Comparison of ENCODE assay signal across 28 mouse cellular contexts in genomic region chr15:6562629-6563028, GRCm38 (mm10).
"Had no signal": no experiment of that assay in that cellular context is flagged by ENCODE, and none has a peak within 500 bp of the region (broad histone marks: within the 10 kb centered on the region; RNA-seq: fewer than 3 reads in every experiment).

No protein-coding gene starts in this region.

- H3K9me3 ChIP-seq: heart, embryonic 10.5 days; heart, embryonic 13.5 days; heart, embryonic 15.5 days; hindbrain, embryonic 10.5 days; hindbrain, embryonic 12.5 days; hindbrain, embryonic 13.5 days; hindbrain, embryonic 15.5 days; intestine, embryonic 15.5 days; kidney, embryonic 15.5 days had no signal

- H3K27me3 ChIP-seq: heart, embryonic 12.5 days; heart, embryonic 13.5 days; heart, embryonic 15.5 days; hindbrain, embryonic 12.5 days; hindbrain, embryonic 13.5 days; hindbrain, embryonic 15.5 days; intestine, embryonic 15.5 days; kidney, embryonic 15.5 days had no signal

- H3K36me3 ChIP-seq: heart, embryonic 10.5 days; heart, embryonic 12.5 days; heart, embryonic 13.5 days; heart, embryonic 15.5 days; hindbrain, embryonic 10.5 days; hindbrain, embryonic 12.5 days; hindbrain, embryonic 13.5 days; hindbrain, embryonic 15.5 days; intestine, embryonic 15.5 days; kidney, embryonic 15.5 days had no signal

- H3K4me3 ChIP-seq: heart, embryonic 10.5 days; heart, embryonic 12.5 days; heart, embryonic 13.5 days; heart, embryonic 15.5 days; hindbrain, embryonic 10.5 days; hindbrain, embryonic 12.5 days; hindbrain, embryonic 13.5 days; hindbrain, embryonic 15.5 days; intestine, embryonic 15.5 days; kidney, embryonic 15.5 days; layer of hippocampus, adult 2 months; left cerebral cortex, adult 2 months had no signal

- H3K27ac ChIP-seq: heart, embryonic 10.5 days; heart, embryonic 13.5 days; heart, embryonic 15.5 days; hindbrain, embryonic 10.5 days; hindbrain, embryonic 12.5 days; hindbrain, embryonic 13.5 days; hindbrain, embryonic 14.5 days; hindbrain, embryonic 15.5 days; hindbrain, postnatal 0 days; intestine, embryonic 15.5 days; kidney, embryonic 15.5 days; kidney, postnatal 0 days; layer of hippocampus, adult 2 months; left cerebral cortex, adult 2 months had no signal

- H3K9ac ChIP-seq: heart, embryonic 12.5 days; heart, embryonic 13.5 days; heart, embryonic 15.5 days; hindbrain, embryonic 12.5 days; hindbrain, embryonic 13.5 days; hindbrain, embryonic 14.5 days; hindbrain, embryonic 15.5 days; intestine, embryonic 15.5 days; kidney, embryonic 15.5 days had no signal

- H3K4me1 ChIP-seq: hindbrain, embryonic 13.5 days; hindbrain, embryonic 15.5 days; intestine, embryonic 15.5 days had no signal

- DNase-seq: heart, postnatal 14 days; heart, postnatal 36 days; heart, postnatal 4 days; kidney, adult 18-20 months; kidney, adult 8-10 months; kidney, adult 9 months; kidney, postnatal 10 days; kidney, postnatal 14 days; kidney, postnatal 25 days; kidney, postnatal 36 days; kidney, postnatal 4 days; layer of hippocampus, adult 9-11 months; layer of hippocampus, postnatal 36 days had no signal
